Mouse (Mus musculus): ENCODE results near the gene Ptpn21. TPM values are rescaled to one million over a fixed set of nuclear protein-coding genes. Genes with fewer than 3 reads are reported as not detected.
A peak's percentile ranks its signal among the peaks of the same experiment; 100 is the strongest.

Ptpn21 gene
- polyA plus RNA-seq, 1 experiment from 2014 or later, result 6.4 TPM

DNA sequence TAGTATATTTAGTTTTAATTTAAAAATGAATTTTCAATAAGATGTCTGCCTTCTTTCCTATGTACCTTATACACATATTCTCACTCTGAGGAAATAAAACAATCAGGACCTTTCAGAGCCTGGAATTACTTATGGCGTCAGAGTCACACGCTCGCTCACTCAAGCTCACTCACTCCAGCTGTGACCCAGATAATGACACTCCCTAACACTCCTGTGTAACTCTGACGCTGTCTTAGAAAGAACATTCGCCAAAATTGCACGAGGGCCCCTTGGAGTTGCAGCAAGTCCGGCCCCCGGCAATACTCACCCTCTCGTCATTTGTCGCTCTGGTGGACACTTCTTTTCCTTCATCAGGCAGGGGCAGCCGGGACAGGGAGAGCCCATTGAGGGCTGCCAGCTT, 54.0 kb downstream of the Ptpn21 start:
- no peak for DNase-seq (ENCODE audit: low spot score)
- H3K4me3 ChIP-seq (ENCODE audit: low read depth, low read length), result no peak overlapping the region
- WGBS, result 86% methylated on average over 11 of the region's 11 CpGs
- H3K27ac ChIP-seq (ENCODE audit: low read depth, low read length), result no peak overlapping the region
- no peaks in the 10 kb centered on the region for H3K27me3 ChIP-seq (ENCODE audit: control insufficient read depth, insufficient read depth, low read length)
- ATAC-seq (ENCODE audit: low FRiP score), result no peak
- no peaks in the 10 kb centered on the region; the same call in 1 of the 2 replicates for H3K36me3 ChIP-seq (ENCODE audit: control insufficient read depth, insufficient read depth, low read length)
- H3K9me3 ChIP-seq (ENCODE audit: control insufficient read depth, low read length), result no peaks in the 10 kb centered on the region
- H3K4me2 ChIP-seq (replicated peaks; ENCODE audit: low read depth, low read length), result no peak overlapping the region
- H3K9ac ChIP-seq (ENCODE audit: low read depth, low read length), result no peak overlapping the region
- H3K4me1 ChIP-seq (replicated peaks; ENCODE audit: control insufficient read depth, insufficient read depth, low read length), result no peaks in the 10 kb centered on the region

DNA sequence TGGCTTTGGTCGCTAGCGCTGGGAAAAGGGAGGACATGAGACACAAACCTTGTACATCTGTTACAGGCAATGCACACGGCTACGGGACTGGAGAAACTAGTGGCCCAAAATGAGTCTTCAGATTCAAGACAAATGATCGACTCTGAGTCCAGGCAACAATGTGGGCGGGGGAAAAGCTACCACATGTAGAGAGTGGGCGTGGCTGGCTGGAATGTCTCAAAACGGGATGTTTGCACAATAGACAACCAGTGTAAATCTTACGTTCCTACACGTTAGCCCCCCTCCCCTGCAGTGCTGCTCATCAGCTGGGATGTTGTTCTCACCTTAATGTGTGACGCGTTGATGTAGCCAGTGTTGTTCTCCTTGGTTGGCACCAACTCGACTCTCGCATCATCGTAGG, 55.0 kb downstream of the Ptpn21 start:
- WGBS, result 83% methylated on average over 15 of the region's 15 CpGs
- Histone ChIP-seq H3K4me1 (replicated peaks; ENCODE audit: control insufficient read depth, insufficient read depth, low read length) (no peaks in the 10 kb centered on the region), H3K27me3 (ENCODE audit: control insufficient read depth, insufficient read depth, low read length) (no peaks in the 10 kb centered on the region), H3K27ac (ENCODE audit: low read depth, low read length) (no peak overlapping the region), H3K36me3 (ENCODE audit: control insufficient read depth, insufficient read depth, low read length) (no peaks in the 10 kb centered on the region; the same call in 1 of the 2 replicates), H3K9ac (ENCODE audit: low read depth, low read length) (no peak overlapping the region), H3K4me3 (ENCODE audit: low read depth, low read length) (no peak overlapping the region), H3K9me3 (ENCODE audit: control insufficient read depth, low read length) (no peaks in the 10 kb centered on the region), H3K4me2 (replicated peaks; ENCODE audit: low read depth, low read length) (no peak overlapping the region)
- DNase-seq (ENCODE audit: low spot score) (no peak), ATAC-seq (ENCODE audit: low FRiP score) (no peak)

DNA sequence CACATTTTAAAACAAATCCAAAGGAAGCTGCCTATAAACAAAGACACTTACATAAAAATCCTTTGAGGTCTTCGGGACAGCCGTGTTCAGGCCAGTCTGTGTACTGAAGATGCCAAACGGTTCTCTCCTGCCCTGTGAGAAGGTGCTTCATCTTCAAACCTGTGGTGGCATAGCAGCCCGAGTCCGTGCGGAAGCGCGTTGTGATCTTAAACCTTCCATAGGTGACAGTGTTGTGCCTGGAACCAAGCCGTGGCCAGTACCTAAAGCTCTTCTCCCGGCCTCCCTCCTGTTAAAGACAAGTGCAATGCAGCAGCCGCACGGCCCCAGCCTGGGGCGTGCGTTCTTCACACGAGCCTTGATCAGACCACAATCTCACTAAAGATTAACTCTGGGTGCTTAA, 57.3 kb downstream of the Ptpn21 start:
- H3K27ac ChIP-seq (ENCODE audit: low read depth, low read length), result no peak overlapping the region
- no peak for DNase-seq (ENCODE audit: low spot score)
- no peak overlapping the region for H3K9ac ChIP-seq (ENCODE audit: low read depth, low read length)
- no peak overlapping the region for H3K4me3 ChIP-seq (ENCODE audit: low read depth, low read length)
- WGBS, result 90% methylated on average over 15 of the region's 15 CpGs
- H3K27me3 ChIP-seq (ENCODE audit: control insufficient read depth, insufficient read depth, low read length), result no peaks in the 10 kb centered on the region
- H3K4me2 ChIP-seq (replicated peaks; ENCODE audit: low read depth, low read length), result no peak overlapping the region
- ATAC-seq (ENCODE audit: low FRiP score), result no peak
- H3K9me3 ChIP-seq (ENCODE audit: control insufficient read depth, low read length), result no peaks in the 10 kb centered on the region
- H3K36me3 ChIP-seq (ENCODE audit: control insufficient read depth, insufficient read depth, low read length), result no peaks in the 10 kb centered on the region; the same call in 1 of the 2 replicates
- H3K4me1 ChIP-seq (replicated peaks; ENCODE audit: control insufficient read depth, insufficient read depth, low read length), result no peaks in the 10 kb centered on the region

DNA sequence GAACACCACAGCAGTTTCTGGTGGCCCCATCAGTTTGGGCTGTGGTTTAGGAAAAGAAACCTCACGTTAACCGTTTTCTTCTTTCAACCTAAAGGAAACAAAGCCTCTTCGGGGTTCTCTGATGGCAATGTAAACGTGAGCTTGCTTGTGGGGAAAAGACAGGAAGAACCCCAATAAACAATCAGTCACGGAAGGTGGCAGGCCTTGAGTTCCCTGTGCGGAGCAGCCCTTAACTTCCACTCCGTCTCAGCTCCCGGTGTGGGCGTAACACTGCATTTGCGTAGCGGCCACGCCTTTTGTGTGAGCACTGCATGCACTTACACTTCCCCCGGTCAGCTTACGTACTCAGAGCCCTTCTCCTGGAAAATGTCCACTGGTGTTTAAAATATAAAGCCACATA, 59.9 kb downstream of the Ptpn21 start:
- 53% methylated on average over 14 of the region's 14 CpGs for WGBS
- H3K36me3 ChIP-seq (ENCODE audit: control insufficient read depth, insufficient read depth, low read length), result no peaks in the 10 kb centered on the region; the same call in 1 of the 2 replicates

DNA sequence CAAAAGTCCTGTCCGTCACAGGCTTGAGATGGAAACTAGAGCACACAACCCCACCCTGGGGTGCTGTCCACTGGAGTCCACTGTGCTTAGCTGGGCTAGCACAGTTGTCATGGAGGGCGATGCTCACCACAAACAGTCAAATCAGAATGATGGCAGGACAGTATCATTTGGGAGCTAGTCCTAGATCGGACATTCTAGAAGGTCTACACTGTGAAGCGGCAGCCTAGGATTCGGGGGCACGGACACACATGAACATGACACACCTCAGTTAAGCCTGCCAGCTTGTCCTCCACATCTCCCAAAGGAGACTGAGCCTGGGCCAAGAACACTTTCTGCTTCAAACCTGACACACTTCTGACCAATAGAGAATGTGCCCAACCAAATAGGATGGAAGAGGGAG, 60.3 kb downstream of the Ptpn21 start:
- Histone ChIP-seq H3K9me3 (ENCODE audit: control insufficient read depth, low read length) (no peaks in the 10 kb centered on the region), H3K9ac (ENCODE audit: low read depth, low read length) (no peak overlapping the region), H3K4me2 (replicated peaks; ENCODE audit: low read depth, low read length) (no peak overlapping the region), H3K4me3 (ENCODE audit: low read depth, low read length) (no peak overlapping the region), H3K27ac (ENCODE audit: low read depth, low read length) (no peak overlapping the region), H3K36me3 (ENCODE audit: control insufficient read depth, insufficient read depth, low read length) (no peaks in the 10 kb centered on the region), H3K4me1 (replicated peaks; ENCODE audit: control insufficient read depth, insufficient read depth, low read length) (no peaks in the 10 kb centered on the region), H3K27me3 (ENCODE audit: control insufficient read depth, insufficient read depth, low read length) (no peaks in the 10 kb centered on the region)
- WGBS, result 96% methylated on average over 6 of the region's 6 CpGs
- no peak for DNase-seq (ENCODE audit: low spot score)
- no peak for ATAC-seq (ENCODE audit: low FRiP score)

More for the DNA sequence above, 59.9 kb downstream of the Ptpn21 start:
- no peaks in the 10 kb centered on the region for H3K27me3 ChIP-seq (ENCODE audit: control insufficient read depth, insufficient read depth, low read length)
- no peak overlapping the region for H3K4me2 ChIP-seq (replicated peaks; ENCODE audit: low read depth, low read length)
- no peak overlapping the region for H3K4me3 ChIP-seq (ENCODE audit: low read depth, low read length)
- DNase-seq (ENCODE audit: low spot score) (peak; percentile 12), ATAC-seq (ENCODE audit: low FRiP score) (no peak)
- no peak overlapping the region for H3K9ac ChIP-seq (ENCODE audit: low read depth, low read length)
- no peaks in the 10 kb centered on the region for H3K4me1 ChIP-seq (replicated peaks; ENCODE audit: control insufficient read depth, insufficient read depth, low read length)
- no peak overlapping the region for H3K27ac ChIP-seq (ENCODE audit: low read depth, low read length)
- H3K9me3 ChIP-seq (ENCODE audit: control insufficient read depth, low read length), result no peaks in the 10 kb centered on the region

DNA sequence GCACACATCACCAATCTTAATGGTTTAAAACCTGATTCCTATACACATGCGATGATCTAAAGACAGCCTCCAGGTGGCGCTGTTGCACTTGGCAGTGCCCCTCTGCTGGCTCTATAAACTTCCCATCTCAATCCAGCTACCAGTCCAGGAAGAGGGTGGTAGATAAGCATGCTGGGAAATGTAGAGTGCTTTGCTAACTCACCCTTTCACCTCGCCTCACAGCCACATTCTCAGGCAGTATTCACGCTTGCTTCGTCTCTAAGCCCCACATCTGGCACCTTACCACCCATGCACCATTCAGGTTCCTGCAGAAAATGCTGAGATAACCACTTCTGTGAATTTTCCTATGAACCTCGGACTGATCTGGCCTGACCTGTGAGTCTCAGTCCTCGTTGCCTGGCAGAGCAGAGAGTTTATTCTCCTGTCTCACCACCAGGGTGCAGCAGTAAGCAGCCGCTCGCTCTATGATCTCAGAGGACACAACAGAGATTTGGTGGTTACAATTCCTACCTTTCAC, 62.5 kb downstream of the Ptpn21 start:
- 10% methylated on average over 9 of the region's 9 CpGs for WGBS
- Histone ChIP-seq H3K27me3 (ENCODE audit: control insufficient read depth, insufficient read depth, low read length) (no peaks in the 10 kb centered on the region), H3K4me1 (replicated peaks; ENCODE audit: control insufficient read depth, insufficient read depth, low read length) (no peaks in the 10 kb centered on the region), H3K9me3 (ENCODE audit: control insufficient read depth, low read length) (no peaks in the 10 kb centered on the region), H3K9ac (ENCODE audit: low read depth, low read length) (no peak overlapping the region), H3K36me3 (ENCODE audit: control insufficient read depth, insufficient read depth, low read length) (no peaks in the 10 kb centered on the region), H3K27ac (ENCODE audit: low read depth, low read length) (no peak overlapping the region), H3K4me3 (ENCODE audit: low read depth, low read length) (no peak overlapping the region), H3K4me2 (replicated peaks; ENCODE audit: low read depth, low read length) (no peak overlapping the region)
- DNase-seq (ENCODE audit: low spot score) (peak; percentile 81), ATAC-seq (ENCODE audit: low FRiP score) (peak; percentile 83)

DNA sequence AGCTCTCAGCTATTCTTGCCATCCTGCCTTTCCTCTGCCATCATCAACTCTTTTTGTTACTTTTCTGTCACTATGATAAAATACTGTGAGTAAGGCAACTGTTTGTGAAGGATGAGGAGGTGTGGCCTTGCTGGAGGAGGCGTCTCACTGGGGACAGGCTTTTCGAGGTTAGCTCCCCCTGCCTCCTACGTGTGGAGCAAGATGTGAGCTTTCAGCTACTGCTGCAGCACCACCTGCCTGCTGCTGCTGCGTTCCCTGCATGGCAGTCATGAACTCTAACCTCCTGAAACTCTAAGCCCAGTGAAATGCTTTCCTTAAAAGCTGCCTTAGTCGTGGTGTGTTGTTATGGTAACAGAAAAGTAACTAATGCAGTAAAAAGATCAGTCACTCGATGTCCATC, 63.3 kb downstream of the Ptpn21 start:
- Histone ChIP-seq H3K27ac (ENCODE audit: low read depth, low read length) (no peak overlapping the region), H3K4me3 (ENCODE audit: low read depth, low read length) (no peak overlapping the region), H3K9me3 (ENCODE audit: control insufficient read depth, low read length) (no peaks in the 10 kb centered on the region), H3K9ac (ENCODE audit: low read depth, low read length) (no peak overlapping the region), H3K4me2 (replicated peaks; ENCODE audit: low read depth, low read length) (no peak overlapping the region), H3K27me3 (ENCODE audit: control insufficient read depth, insufficient read depth, low read length) (no peaks in the 10 kb centered on the region), H3K36me3 (ENCODE audit: control insufficient read depth, insufficient read depth, low read length) (no peaks in the 10 kb centered on the region), H3K4me1 (replicated peaks; ENCODE audit: control insufficient read depth, insufficient read depth, low read length) (no peaks in the 10 kb centered on the region)
- ATAC-seq (ENCODE audit: low FRiP score) (no peak), DNase-seq (ENCODE audit: low spot score) (no peak)
- 59% methylated on average over 6 of the region's 6 CpGs for WGBS

DNA sequence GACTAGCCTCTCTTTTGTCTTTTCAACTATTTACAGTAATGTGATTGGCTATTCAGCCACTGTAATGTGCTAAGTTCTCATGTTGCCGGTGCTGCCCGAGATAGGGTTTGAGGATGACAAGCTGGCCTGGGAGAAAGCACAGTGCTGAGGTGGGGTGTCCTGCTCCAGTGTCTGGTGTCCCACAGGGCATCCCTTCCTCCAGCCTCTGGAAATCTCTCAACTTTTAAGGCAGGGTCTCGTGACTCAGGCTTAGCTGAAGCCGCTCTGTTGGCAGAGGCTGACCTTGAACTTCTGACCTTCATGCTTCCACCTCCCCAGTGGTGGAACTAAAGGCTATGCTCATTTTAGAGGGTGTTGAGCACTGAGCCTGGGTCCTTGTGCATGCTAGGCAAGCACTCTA, 66.8 kb downstream of the Ptpn21 start:
- Histone ChIP-seq H3K4me3 (ENCODE audit: low read depth, low read length) (no peak overlapping the region), H3K27me3 (ENCODE audit: control insufficient read depth, insufficient read depth, low read length) (no peaks in the 10 kb centered on the region), H3K9me3 (ENCODE audit: control insufficient read depth, low read length) (no peaks in the 10 kb centered on the region), H3K4me2 (replicated peaks; ENCODE audit: low read depth, low read length) (no peak overlapping the region), H3K4me1 (replicated peaks; ENCODE audit: control insufficient read depth, insufficient read depth, low read length) (no peaks in the 10 kb centered on the region), H3K36me3 (ENCODE audit: control insufficient read depth, insufficient read depth, low read length) (no peaks in the 10 kb centered on the region), H3K9ac (ENCODE audit: low read depth, low read length) (no peak overlapping the region), H3K27ac (ENCODE audit: low read depth, low read length) (no peak overlapping the region)
- no peak for DNase-seq (ENCODE audit: low spot score)
- WGBS, result 91% methylated on average over 4 of the region's 4 CpGs
- no peak for ATAC-seq (ENCODE audit: low FRiP score)

DNA sequence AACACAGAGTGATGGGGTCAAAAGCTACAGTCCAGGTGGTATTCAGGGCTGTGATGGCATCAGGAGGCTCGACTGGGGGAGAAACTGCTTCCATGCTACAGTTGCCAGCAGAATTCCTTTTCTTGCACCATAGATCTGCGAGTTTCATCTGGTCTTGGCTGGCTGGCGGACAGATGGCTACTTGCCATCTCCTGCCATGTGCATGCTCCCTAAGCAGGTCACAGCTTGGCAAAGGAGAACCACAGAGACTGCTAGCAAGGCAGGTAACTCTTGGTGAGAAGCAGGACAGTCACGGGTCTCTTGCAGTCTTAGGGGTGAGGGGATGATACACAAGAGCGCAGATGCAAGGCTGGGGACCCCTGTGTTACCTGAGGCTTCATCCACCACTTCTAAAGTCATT, 67.3 kb downstream of the Ptpn21 start:
- no peaks in the 10 kb centered on the region for H3K27me3 ChIP-seq (ENCODE audit: control insufficient read depth, insufficient read depth, low read length)
- H3K36me3 ChIP-seq (ENCODE audit: control insufficient read depth, insufficient read depth, low read length), result no peaks in the 10 kb centered on the region
- no peak overlapping the region for H3K27ac ChIP-seq (ENCODE audit: low read depth, low read length)
- no peak overlapping the region for H3K4me2 ChIP-seq (replicated peaks; ENCODE audit: low read depth, low read length)
- 97% methylated on average over 5 of the region's 5 CpGs for WGBS
- DNase-seq (ENCODE audit: low spot score) (no peak), ATAC-seq (ENCODE audit: low FRiP score) (no peak)
- H3K4me1 ChIP-seq (replicated peaks; ENCODE audit: control insufficient read depth, insufficient read depth, low read length), result no peaks in the 10 kb centered on the region
- H3K4me3 ChIP-seq (ENCODE audit: low read depth, low read length), result no peak overlapping the region
- H3K9ac ChIP-seq (ENCODE audit: low read depth, low read length), result no peak overlapping the region
- no peaks in the 10 kb centered on the region for H3K9me3 ChIP-seq (ENCODE audit: control insufficient read depth, low read length)

Data from hindbrain, embryonic 11.5 days (tissue).